Comparison of ENCODE assay signal across 12 mouse cellular contexts in genomic region chr9:14625024-14625423, GRCm38 (mm10). TPM values are rescaled to one million over a fixed set of nuclear protein-coding genes. Genes with fewer than 3 reads are reported as not detected.
DNase-seq lines count a peak whose midpoint lies in the region; ATAC-seq and TF ChIP-seq lines count a peak whose summit lies in the region.
"Had no signal": no experiment of that assay in that cellular context is flagged by ENCODE, and none has a peak within 500 bp of the region (broad histone marks: within the 10 kb centered on the region; RNA-seq: fewer than 3 reads in every experiment).

No protein-coding gene starts in this region.

- peak overlapping the region; percentile 37; the same call in 1 of the 2 replicates for H3K27ac ChIP-seq in heart, embryonic 16.5 days (ENCODE audit: low read length)
- H3K27ac ChIP-seq in midbrain, embryonic 15.5 days: no peak overlapping the region
- no peak overlapping the region for H3K27ac ChIP-seq in midbrain, embryonic 16.5 days (ENCODE audit: low read length)
- no peak overlapping the region for H3K27ac ChIP-seq in midbrain, embryonic 11.5 days (ENCODE audit: low read depth, low read length)
- H3K27ac ChIP-seq: embryonic facial prominence, embryonic 12.5 days; hindbrain, embryonic 15.5 days; limb, embryonic 13.5 days had no signal

- no peaks in the 10 kb centered on the region for H3K36me3 ChIP-seq in heart, embryonic 16.5 days (ENCODE audit: control insufficient read depth, insufficient read depth)
- no peaks in the 10 kb centered on the region for H3K36me3 ChIP-seq in midbrain, embryonic 15.5 days (replicated peaks)
- H3K36me3 ChIP-seq in midbrain, embryonic 16.5 days (ENCODE audit: control insufficient read depth, insufficient read depth, low read length): no peaks in the 10 kb centered on the region
- H3K36me3 ChIP-seq in midbrain, embryonic 11.5 days (ENCODE audit: control insufficient read depth, insufficient read depth, low read length): no peaks in the 10 kb centered on the region
- H3K36me3 ChIP-seq: embryonic facial prominence, embryonic 12.5 days; hindbrain, embryonic 15.5 days; limb, embryonic 13.5 days had no signal

- ATAC-seq in heart, embryonic 16.5 days (replicated peaks; ENCODE audit: extremely low read depth, insufficient read depth, low FRiP score): peak; percentile 58
- ATAC-seq in midbrain, embryonic 15.5 days (replicated peaks): no peak
- ATAC-seq in midbrain, embryonic 16.5 days: no peak
- ATAC-seq in midbrain, embryonic 11.5 days (ENCODE audit: low FRiP score): no peak

- H3K4me3 ChIP-seq in heart, embryonic 16.5 days (ENCODE audit: low read length): no peak overlapping the region
- H3K4me3 ChIP-seq in lung, adult 2 months (replicated peaks; ENCODE audit: extremely low read depth, low read depth, low read length): no peak overlapping the region
- H3K4me3 ChIP-seq in midbrain, embryonic 15.5 days: no peak overlapping the region
- H3K4me3 ChIP-seq in midbrain, embryonic 16.5 days (ENCODE audit: low read depth, low read length): no peak overlapping the region
- H3K4me3 ChIP-seq in midbrain, embryonic 11.5 days (ENCODE audit: low read depth, low read length): no peak overlapping the region
- H3K4me3 ChIP-seq: embryonic facial prominence, embryonic 12.5 days; hindbrain, embryonic 15.5 days; limb, embryonic 13.5 days had no signal

- H3K9me3 ChIP-seq in heart, embryonic 16.5 days (replicated peaks; ENCODE audit: control insufficient read depth, low read length): no peaks in the 10 kb centered on the region
- H3K9me3 ChIP-seq in midbrain, embryonic 15.5 days: no peaks in the 10 kb centered on the region
- no peaks in the 10 kb centered on the region for H3K9me3 ChIP-seq in midbrain, embryonic 16.5 days (replicated peaks; ENCODE audit: control insufficient read depth, low read length, poor library complexity, severe bottlenecking)
- no peaks in the 10 kb centered on the region for H3K9me3 ChIP-seq in midbrain, embryonic 11.5 days (ENCODE audit: control insufficient read depth, low read length)
- H3K9me3 ChIP-seq: embryonic facial prominence, embryonic 12.5 days; hindbrain, embryonic 15.5 days; limb, embryonic 13.5 days had no signal

- no peak overlapping the region for H3K9ac ChIP-seq in heart, embryonic 16.5 days (ENCODE audit: low read length)
- H3K9ac ChIP-seq in midbrain, embryonic 15.5 days: no peak overlapping the region
- H3K9ac ChIP-seq in midbrain, embryonic 16.5 days (ENCODE audit: low read depth, low read length): no peak overlapping the region
- no peak overlapping the region for H3K9ac ChIP-seq in midbrain, embryonic 11.5 days (ENCODE audit: low read length)
- H3K9ac ChIP-seq: embryonic facial prominence, embryonic 12.5 days; hindbrain, embryonic 15.5 days; limb, embryonic 13.5 days had no signal

- H3K27me3 ChIP-seq in heart, embryonic 16.5 days (ENCODE audit: control insufficient read depth, insufficient read depth, low read length): no peaks in the 10 kb centered on the region
- no peaks in the 10 kb centered on the region for H3K27me3 ChIP-seq in midbrain, embryonic 15.5 days (replicated peaks)
- no peaks in the 10 kb centered on the region for H3K27me3 ChIP-seq in midbrain, embryonic 16.5 days (ENCODE audit: control insufficient read depth, insufficient read depth, low read depth, low read length)
- no peaks in the 10 kb centered on the region for H3K27me3 ChIP-seq in midbrain, embryonic 11.5 days (ENCODE audit: control insufficient read depth, insufficient read depth, low read length)
- H3K27me3 ChIP-seq: embryonic facial prominence, embryonic 12.5 days; hindbrain, embryonic 15.5 days; limb, embryonic 13.5 days had no signal

- no peak for TF ChIP-seq POLR2A in lung, adult 2 months (IDR thresholded peaks at IDR 0.05; ENCODE audit: borderline replicate concordance, extremely low read depth, low read depth, low read length)

- DNase-seq in 416B (ENCODE audit: low read depth) (peak; percentile 21), NIH3T3 (ENCODE audit: low read depth) (peak; percentile 34)
- DNase-seq in lung, adult 2 months: peak; percentile 52
- no peak for DNase-seq in layer of hippocampus, postnatal 25 days (ENCODE audit: extremely low spot score in 1 of 2, low spot score in 1 of 2)
- DNase-seq in midbrain, embryonic 11.5 days (ENCODE audit: low spot score, missing footprints): no peak
- DNase-seq: right cerebral cortex, postnatal 14 days had no signal

- H3K4me2 ChIP-seq in heart, embryonic 16.5 days (ENCODE audit: low read depth, low read length): no peak overlapping the region
- no peak overlapping the region for H3K4me2 ChIP-seq in midbrain, embryonic 15.5 days
- H3K4me2 ChIP-seq in midbrain, embryonic 16.5 days (ENCODE audit: low read length): no peak overlapping the region
- H3K4me2 ChIP-seq in midbrain, embryonic 11.5 days: no peak overlapping the region
- H3K4me2 ChIP-seq: embryonic facial prominence, embryonic 12.5 days; hindbrain, embryonic 15.5 days; limb, embryonic 13.5 days had no signal

- 31% methylated on average over 3 of the region's 3 CpGs for WGBS in heart, embryonic 16.5 days
- WGBS in lung, adult 2 months: 11% methylated on average over 3 of the region's 3 CpGs
- WGBS in midbrain, embryonic 15.5 days: 57% methylated on average over 3 of the region's 3 CpGs
- WGBS in midbrain, embryonic 16.5 days: 50% methylated on average over 3 of the region's 3 CpGs
- WGBS in midbrain, embryonic 11.5 days: 60% methylated on average over 3 of the region's 3 CpGs

- no peak for TF ChIP-seq CTCF in lung, adult 2 months (IDR thresholded peaks at IDR 0.05; ENCODE audit: insufficient read depth, low read length)

- 0 out of 2 replicates have a peak, but pooled peaks cover 2% of the 10 kb centered on the region for H3K4me1 ChIP-seq in heart, embryonic 16.5 days (ENCODE audit: control insufficient read depth, insufficient read depth, low read length)
- H3K4me1 ChIP-seq in lung, adult 2 months (ENCODE audit: control insufficient read depth, insufficient read depth, low read length): peaks cover 22% of the 10 kb centered on the region
- H3K4me1 ChIP-seq in midbrain, embryonic 15.5 days: no peaks in the 10 kb centered on the region
- no peaks in the 10 kb centered on the region for H3K4me1 ChIP-seq in midbrain, embryonic 16.5 days (ENCODE audit: control insufficient read depth, insufficient read depth, low read length)
- H3K4me1 ChIP-seq in midbrain, embryonic 11.5 days (ENCODE audit: control insufficient read depth, insufficient read depth, low read length): no peaks in the 10 kb centered on the region
- H3K4me1 ChIP-seq: hindbrain, embryonic 15.5 days had no signal

RNA-seq across cellular contexts. Expression of gene Amotl1, which starts 19.8 kb away (rescaled TPM):
- 17.8 and 19.1 TPM in 2 replicates for polyA plus RNA-seq in heart, embryonic 16.5 days (2015; fragmentation: Nextera tagmentation; extraction: Ambion mirVana)
- polyA plus RNA-seq in lung, adult 2 months (2012; rRNA removed): 36.6 and 47.1 TPM in 2 replicates
- 10 to 100 TPM; 14.1 to 14.9 TPM for total RNA-seq in layer of hippocampus, postnatal 25 days (2021)
- 10.6 and 11.8 TPM in 2 replicates for polyA plus RNA-seq in midbrain, embryonic 15.5 days (2015; fragmentation: Nextera tagmentation; extraction: Ambion mirVana)
- 8.3 and 9.1 TPM in 2 replicates for polyA plus RNA-seq in midbrain, embryonic 16.5 days (2015; fragmentation: Nextera tagmentation; extraction: Ambion mirVana)
- 14.8 and 15.2 TPM in 2 replicates for polyA plus RNA-seq in midbrain, embryonic 11.5 days (2014; fragmentation: Nextera tagmentation; extraction: Ambion mirVana)

Comparison
In these comparisons a context has a peak if more than half of its experiments do, and no peak if none do; other contexts are left out.
1. DNase-seq: peak in 416B (single experiment), NIH3T3 (single experiment) and lung, adult 2 months (single experiment); none in layer of hippocampus, postnatal 25 days (0 of 2) and midbrain, embryonic 11.5 days (single experiment).